Mouse (Mus musculus): ENCODE measurements around the gene Fbxw9. TPM values are rescaled to one million over a fixed set of nuclear protein-coding genes. Genes with fewer than 3 reads are reported as not detected.

The Fbxw9 gene
- polyA plus RNA-seq, 1 experiment from 2014 or later, result 20.4 TPM

GRCm38 (mm10) chr8:85023846-85024245 lies 36.0 kb upstream of the Fbxw9 start:
- 87% methylated on average over 3 of the region's 3 CpGs for WGBS
- no peak overlapping the region for H3K4me2 ChIP-seq (ENCODE audit: low read depth, low read length)
- H3K27ac ChIP-seq (replicated peaks; ENCODE audit: low read depth, low read length), result no peak overlapping the region
- no peaks in the 10 kb centered on the region for H3K27me3 ChIP-seq (ENCODE audit: control insufficient read depth, insufficient read depth, low read length)
- H3K4me3 ChIP-seq (ENCODE audit: low read depth, low read length), result no peak overlapping the region
- no peaks in the 10 kb centered on the region for H3K9me3 ChIP-seq (replicated peaks; ENCODE audit: control insufficient read depth, low read length)
- peaks cover 4% of the 10 kb centered on the region; the same call in 1 of the 2 replicates for H3K4me1 ChIP-seq (ENCODE audit: control insufficient read depth, insufficient read depth, low read length)
- DNase-seq (ENCODE audit: low spot score) (no peak), ATAC-seq (replicated peaks; ENCODE audit: insufficient number of reproducible peaks, low FRiP score, low TSS enrichment, low read depth) (no peak)
- H3K36me3 ChIP-seq (replicated peaks; ENCODE audit: control insufficient read depth, insufficient read depth, low read depth, low read length), result peaks cover 2% of the 10 kb centered on the region; the same call in 1 of the 2 replicates
- no peak overlapping the region for H3K9ac ChIP-seq (replicated peaks; ENCODE audit: low read length)

DNA sequence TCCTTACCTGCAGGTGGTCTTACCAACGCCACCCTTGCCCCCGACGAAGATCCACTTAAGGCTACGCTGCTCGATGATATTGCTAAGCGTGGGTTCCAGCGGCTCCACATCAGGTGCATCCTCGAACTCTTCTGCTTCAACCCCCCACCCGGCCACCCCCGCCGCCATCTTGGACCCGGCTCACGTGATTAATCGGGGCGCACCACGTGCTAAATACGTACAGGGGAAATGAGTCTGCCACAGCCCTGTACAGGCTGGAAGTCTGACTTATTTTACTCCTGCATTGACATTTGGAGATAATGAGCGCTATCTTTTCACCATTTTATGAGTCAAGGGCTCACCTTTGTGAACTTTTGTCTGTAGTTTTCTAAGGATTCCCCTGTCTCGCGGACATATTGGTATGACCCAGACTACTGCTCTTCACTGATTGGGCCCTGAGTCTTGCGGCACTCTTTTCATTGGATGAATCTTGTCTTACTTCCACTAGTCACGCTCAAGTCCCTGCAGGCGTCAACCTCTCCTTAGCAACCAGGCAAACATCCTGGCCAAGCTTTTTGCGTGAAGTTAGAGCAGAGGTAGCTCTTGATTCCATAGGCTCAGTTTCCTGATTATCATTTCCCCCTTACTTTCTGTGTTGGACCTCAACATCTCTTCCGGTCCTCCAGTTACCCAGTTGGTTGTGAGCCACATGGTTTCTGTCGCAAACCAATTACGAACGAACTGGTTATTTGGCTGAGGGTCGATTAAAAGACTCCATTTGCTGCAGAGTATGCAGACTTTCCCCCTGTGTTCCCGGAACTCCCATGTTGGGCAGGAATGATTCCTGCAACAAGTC lies 34.5 kb upstream of the Fbxw9 start, which contains the start of gene Asna1:
Gene Asna1 (minus strand): TSS at position 184 of the 835 bp plus-strand sequence.
- Histone ChIP-seq H3K27ac (replicated peaks; ENCODE audit: low read depth, low read length) (peak within 1 kb of the TSS; percentile 41; the same call in 1 of the 2 replicates), H3K9ac (replicated peaks; ENCODE audit: low read length) (peak within 1 kb of the TSS; percentile 76), H3K4me1 (ENCODE audit: control insufficient read depth, insufficient read depth, low read length) (peaks cover 4% of the 10 kb centered on the region; the same call in 1 of the 2 replicates), H3K4me2 (ENCODE audit: low read depth, low read length) (peak within 1 kb of the TSS; percentile 87), H3K36me3 (replicated peaks; ENCODE audit: control insufficient read depth, insufficient read depth, low read depth, low read length) (peaks cover 2% of the 10 kb centered on the region; the same call in 1 of the 2 replicates), H3K27me3 (ENCODE audit: control insufficient read depth, insufficient read depth, low read length) (no peaks in the 10 kb centered on the region), H3K9me3 (replicated peaks; ENCODE audit: control insufficient read depth, low read length) (no peaks in the 10 kb centered on the region), H3K4me3 (ENCODE audit: low read depth, low read length) (peak within 1 kb of the TSS; percentile 88)
- DNase-seq (ENCODE audit: low spot score), result peak; percentile 93
- WGBS, result 7% methylated on average over 30 of the region's 30 CpGs
- ATAC-seq (replicated peaks; ENCODE audit: insufficient number of reproducible peaks, low FRiP score, low TSS enrichment, low read depth), result peak; percentile 86

GRCm38 (mm10) chr8:85026670-85027515 lies 33.0 kb upstream of the Fbxw9 start, which contains the start of gene Trir:
Gene Trir, plus strand, starts transcription at chr8:85026823.
- Histone ChIP-seq H3K4me3 (ENCODE audit: low read depth, low read length) (peak within 1 kb of the TSS; percentile 98), H3K9ac (replicated peaks; ENCODE audit: low read length) (peak within 1 kb of the TSS; percentile 99), H3K27ac (replicated peaks; ENCODE audit: low read depth, low read length) (peak within 1 kb of the TSS; percentile 80), H3K4me1 (ENCODE audit: control insufficient read depth, insufficient read depth, low read length) (peaks cover 4% of the 10 kb centered on the region; the same call in 1 of the 2 replicates), H3K9me3 (replicated peaks; ENCODE audit: control insufficient read depth, low read length) (no peaks in the 10 kb centered on the region), H3K4me2 (ENCODE audit: low read depth, low read length) (peak within 1 kb of the TSS; percentile 59), H3K36me3 (replicated peaks; ENCODE audit: control insufficient read depth, insufficient read depth, low read depth, low read length) (peaks cover 2% of the 10 kb centered on the region; the same call in 1 of the 2 replicates), H3K27me3 (ENCODE audit: control insufficient read depth, insufficient read depth, low read length) (no peaks in the 10 kb centered on the region)
- ATAC-seq (replicated peaks; ENCODE audit: insufficient number of reproducible peaks, low FRiP score, low TSS enrichment, low read depth), result peak; percentile 67; the same call in 1 of the 2 replicates
- peak; percentile 97 for DNase-seq (ENCODE audit: low spot score)
- WGBS, result under 1% methylated on average over 69 of the region's 75 CpGs

DNA sequence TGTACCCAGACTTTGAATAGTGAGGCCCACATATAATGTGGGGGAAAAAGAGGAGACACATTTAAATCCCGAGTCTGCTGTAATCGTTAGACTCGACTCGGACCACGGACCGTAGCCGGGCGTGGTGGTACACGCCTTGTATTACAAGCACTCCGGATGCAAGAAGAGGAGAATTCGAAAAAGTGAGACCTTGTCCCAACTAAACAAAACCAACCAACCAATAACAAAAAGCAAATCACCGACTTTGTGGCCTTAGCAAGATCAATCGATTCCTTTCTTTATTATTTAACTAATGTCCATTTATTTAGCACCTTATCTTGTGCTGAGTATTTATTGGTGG lies 32.4 kb upstream of the Fbxw9 start:
- under 1% methylated on average over 13 of the region's 13 CpGs for WGBS
- Histone ChIP-seq H3K27ac (replicated peaks; ENCODE audit: low read depth, low read length) (peak overlapping the region; percentile 80), H3K9me3 (replicated peaks; ENCODE audit: control insufficient read depth, low read length) (no peaks in the 10 kb centered on the region), H3K27me3 (ENCODE audit: control insufficient read depth, insufficient read depth, low read length) (no peaks in the 10 kb centered on the region), H3K4me3 (ENCODE audit: low read depth, low read length) (peak overlapping the region; percentile 98), H3K4me2 (ENCODE audit: low read depth, low read length) (peak overlapping the region; percentile 59), H3K9ac (replicated peaks; ENCODE audit: low read length) (peak overlapping the region; percentile 99), H3K4me1 (ENCODE audit: control insufficient read depth, insufficient read depth, low read length) (peaks cover 4% of the 10 kb centered on the region; the same call in 1 of the 2 replicates), H3K36me3 (replicated peaks; ENCODE audit: control insufficient read depth, insufficient read depth, low read depth, low read length) (peaks cover under 1% of the 10 kb centered on the region; the same call in 1 of the 2 replicates)
- DNase-seq (ENCODE audit: low spot score) (no peak), ATAC-seq (replicated peaks; ENCODE audit: insufficient number of reproducible peaks, low FRiP score, low TSS enrichment, low read depth) (no peak)

GRCm38 (mm10) chr8:85027922-85028321 lies 31.9 kb upstream of the Fbxw9 start:
- H3K4me3 ChIP-seq (ENCODE audit: low read depth, low read length), result peak overlapping the region; percentile 98
- peak overlapping the region; percentile 99; the same call in 1 of the 2 replicates for H3K9ac ChIP-seq (replicated peaks; ENCODE audit: low read length)
- no peaks in the 10 kb centered on the region for H3K9me3 ChIP-seq (replicated peaks; ENCODE audit: control insufficient read depth, low read length)
- DNase-seq (ENCODE audit: low spot score) (no peak), ATAC-seq (replicated peaks; ENCODE audit: insufficient number of reproducible peaks, low FRiP score, low TSS enrichment, low read depth) (no peak)
- H3K27me3 ChIP-seq (ENCODE audit: control insufficient read depth, insufficient read depth, low read length), result no peaks in the 10 kb centered on the region
- 37% methylated on average over 2 of the region's 2 CpGs for WGBS
- H3K36me3 ChIP-seq (replicated peaks; ENCODE audit: control insufficient read depth, insufficient read depth, low read depth, low read length), result no peaks in the 10 kb centered on the region; the same call in 1 of the 2 replicates
- no peak overlapping the region for H3K27ac ChIP-seq (replicated peaks; ENCODE audit: low read depth, low read length)
- H3K4me1 ChIP-seq (ENCODE audit: control insufficient read depth, insufficient read depth, low read length), result peaks cover 4% of the 10 kb centered on the region; the same call in 1 of the 2 replicates
- H3K4me2 ChIP-seq (ENCODE audit: low read depth, low read length), result peak overlapping the region; percentile 59

- Histone ChIP-seq H3K27me3 (ENCODE audit: control insufficient read depth, insufficient read depth, low read length) (no peaks in the 10 kb centered on the region), H3K4me3 (ENCODE audit: low read depth, low read length) (no peak overlapping the region), H3K27ac (replicated peaks; ENCODE audit: low read depth, low read length) (no peak overlapping the region), H3K4me1 (ENCODE audit: control insufficient read depth, insufficient read depth, low read length) (0 out of 2 replicates have a peak, but pooled peaks cover under 1% of the 10 kb centered on the region), H3K36me3 (replicated peaks; ENCODE audit: control insufficient read depth, insufficient read depth, low read depth, low read length) (no peaks in the 10 kb centered on the region; the same call in 1 of the 2 replicates), H3K9ac (replicated peaks; ENCODE audit: low read length) (no peak overlapping the region), H3K4me2 (ENCODE audit: low read depth, low read length) (no peak overlapping the region), H3K9me3 (replicated peaks; ENCODE audit: control insufficient read depth, low read length) (no peaks in the 10 kb centered on the region)
- ATAC-seq (replicated peaks; ENCODE audit: insufficient number of reproducible peaks, low FRiP score, low TSS enrichment, low read depth), result no peak
- no peak for DNase-seq (ENCODE audit: low spot score)
- WGBS, result 91% methylated on average over 14 of the region's 14 CpGs
Observed at GRCm38 (mm10) chr8:85029271-85029670, 30.6 kb upstream of the Fbxw9 start.

DNA sequence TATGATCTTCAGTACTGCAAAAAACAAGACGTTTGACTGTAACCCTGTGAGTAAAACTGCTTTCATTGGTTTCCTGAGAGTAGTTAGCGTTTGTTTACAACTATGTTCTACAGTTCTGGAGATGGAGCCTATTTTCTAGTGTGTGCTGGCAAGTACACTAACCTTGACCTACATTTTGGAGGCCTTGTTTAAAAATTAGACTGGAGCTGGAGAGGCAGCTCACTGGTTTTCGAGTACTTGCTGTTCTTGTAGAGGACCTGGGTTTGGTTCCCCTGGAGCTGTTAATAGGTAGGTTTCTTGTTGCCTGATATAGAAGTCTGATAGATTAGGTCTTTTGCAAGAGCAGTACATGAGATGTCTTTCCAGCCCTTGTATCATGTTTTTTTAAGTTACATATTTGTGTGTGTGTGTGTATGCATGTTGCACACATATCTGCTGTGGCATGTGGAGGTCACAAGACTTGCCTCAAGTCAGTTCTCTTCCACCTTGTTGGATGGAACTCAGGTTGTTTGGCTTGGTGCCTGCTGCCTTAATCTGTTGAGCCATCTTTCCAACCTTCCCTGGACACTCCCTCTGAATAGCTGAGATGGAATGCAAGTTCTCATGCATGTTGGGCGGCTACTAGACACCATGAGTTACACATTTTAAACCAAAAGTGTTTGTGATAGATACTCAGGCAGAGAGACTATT lies 27.1 kb upstream of the Fbxw9 start:
- no peak for DNase-seq (ENCODE audit: low spot score)
- WGBS, result 84% methylated on average over 4 of the region's 4 CpGs
- no peak for ATAC-seq (replicated peaks; ENCODE audit: insufficient number of reproducible peaks, low FRiP score, low TSS enrichment, low read depth)
- no peak overlapping the region for H3K9ac ChIP-seq (replicated peaks; ENCODE audit: low read length)
- H3K27ac ChIP-seq (replicated peaks; ENCODE audit: low read depth, low read length), result no peak overlapping the region
- H3K4me3 ChIP-seq (ENCODE audit: low read depth, low read length), result no peak overlapping the region
- H3K36me3 ChIP-seq (replicated peaks; ENCODE audit: control insufficient read depth, insufficient read depth, low read depth, low read length), result no peaks in the 10 kb centered on the region; the same call in 1 of the 2 replicates
- H3K9me3 ChIP-seq (replicated peaks; ENCODE audit: control insufficient read depth, low read length), result no peaks in the 10 kb centered on the region
- no peaks in the 10 kb centered on the region for H3K27me3 ChIP-seq (ENCODE audit: control insufficient read depth, insufficient read depth, low read length)
- H3K4me2 ChIP-seq (ENCODE audit: low read depth, low read length), result no peak overlapping the region
- H3K4me1 ChIP-seq (ENCODE audit: control insufficient read depth, insufficient read depth, low read length), result peaks cover 3% of the 10 kb centered on the region; the same call in 1 of the 2 replicates
